Mouse (Mus musculus) megakaryocyte, embryonic 14.5 days (primary cell): ENCODE data around the gene Gm20388.

Experiments used
- FLI1 ChIP-seq: IDR thresholded peaks from 2 replicates; pipeline ENCODE4 v1.6.1; 2012; ENCODE audit warnings: low read length, inconsistent platforms, mixed read lengths
- GATA1 ChIP-seq: IDR thresholded peaks from 3 replicates; pipeline ENCODE4 v1.6.1; 2012; ENCODE audit warnings: mixed read lengths, low read length, inconsistent platforms, borderline replicate concordance

DNA sequence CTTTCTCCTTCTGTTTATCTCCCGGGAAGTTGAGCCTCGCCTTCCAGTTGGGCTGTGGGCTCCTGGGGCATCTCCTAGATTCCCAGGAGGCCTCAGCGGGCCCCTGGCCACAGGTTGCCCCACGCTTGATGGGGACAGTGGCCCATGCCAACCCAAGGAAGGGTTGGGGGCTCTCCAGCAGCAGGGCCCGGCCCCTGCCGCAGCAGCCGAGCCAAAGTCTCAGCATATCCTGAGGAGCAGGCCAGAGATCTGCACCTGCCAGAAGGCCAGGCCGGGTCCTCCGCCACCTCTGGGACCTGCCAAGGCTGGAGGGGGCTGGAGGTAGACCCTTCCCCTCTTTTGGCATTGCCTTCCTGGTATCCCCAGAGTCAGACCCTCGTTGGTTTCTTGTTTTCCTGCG lies 1820.4 kb downstream of the Gm20388 start:
- TF ChIP-seq GATA1 (no peak), FLI1 (no peak)
